Mouse (Mus musculus) heart, adult 2 months (tissue): ENCODE measurements around the gene Itpr2. TPM values are rescaled to one million over a fixed set of nuclear protein-coding genes. Genes with fewer than 3 reads are reported as not detected.

Experiments
- DNase-seq, 2 experiments: peaks; one replicate each; pipeline ENCODE4 v3.0.0; 2021
- H3K27ac ChIP-seq: fragments of 200-600 bp; 2 replicates; pipeline ENCODE4 v1.8.1; 2022
- H3K27me3 ChIP-seq: fragments of 200-500 bp; 2 replicates; pipeline ENCODE4 v1.6.1; 2012; ENCODE audit warnings: mild to moderate bottlenecking, low read length, inconsistent platforms, mixed read lengths; ENCODE audit not compliant: control insufficient read depth, insufficient read depth
- H3K36me3 ChIP-seq: fragments of 200-500 bp; 2 replicates; pipeline ENCODE4 v1.6.1; 2012; ENCODE audit warnings: low read length, inconsistent platforms; ENCODE audit not compliant: control insufficient read depth, insufficient read depth
- H3K4me1 ChIP-seq: fragments of 200-500 bp; 2 replicates; pipeline ENCODE4 v1.6.1; 2011; ENCODE audit warnings: low read length; ENCODE audit not compliant: control insufficient read depth, insufficient read depth
- H3K4me3 ChIP-seq: fragments of 200-600 bp; 2 replicates; pipeline ENCODE4 v1.8.1; 2022
- H3K79me2 ChIP-seq: fragments of 200-500 bp; replicated peaks from 2 replicates; pipeline ENCODE4 v1.6.1; 2012; ENCODE audit warnings: mild to moderate bottlenecking, inconsistent platforms, low read length, moderate library complexity, mixed read lengths; ENCODE audit not compliant: control insufficient read depth, insufficient read depth
- H3K9ac ChIP-seq: fragments of 200-500 bp; 2 replicates; pipeline ENCODE4 v1.6.1; 2012; ENCODE audit warnings: low read depth, mild to moderate bottlenecking, control low read depth, inconsistent platforms, low read length, mixed read lengths
- CTCF ChIP-seq: fragments of 200-600 bp; IDR thresholded peaks from 2 replicates; pipeline ENCODE4 v1.8.1; 2022; ENCODE audit warnings: antibody characterized with exemption, mild to moderate bottlenecking, moderate library complexity
- EP300 ChIP-seq: fragments of 200-500 bp; IDR thresholded peaks from 2 replicates; pipeline ENCODE4 v1.6.1; 2011; ENCODE audit warnings: low read depth, low read length, control low read depth; ENCODE audit not compliant: insufficient read depth
- POLR2A ChIP-seq: fragments of 200-500 bp; IDR thresholded peaks from 2 replicates; pipeline ENCODE4 v1.6.1; 2011; ENCODE audit warnings: mild to moderate bottlenecking, low read depth, low read length, control low read depth; ENCODE audit not compliant: insufficient read depth
- WGBS: fragments of 180-500 bp; shearing (Covaris S2); methylation state at CpG from one replicate; pipeline ENCODE4 v1.1.7; 2018; 5-methylcytosine and 5-hydroxymethylcytosine counted together
- intact Hi-C: fragments of 180-260 bp; cut with DNase I; formaldehyde crosslinking; loops from one replicate; pipeline ENCODE4 v1.15.1; 2025
- polyA plus RNA-seq: library from polyadenylated mRNA; depleted of rRNA; stranded (reverse); fragments of >200 nt; gene quantifications from 2 replicates; pipeline ENCODE4 v1.2.3, GENCODE M21; 2012
- total RNA-seq, 2 experiments: library from RNA; stranded (reverse); gene quantifications; 2 replicates each; pipeline ENCODE4 v1.2.3; 2021

Gene Itpr2
- total and polyA plus RNA-seq, 3 experiments = 6.6 to 23.7 (median 20.1) TPM

GRCm38 (mm10) chr6:146315153-146315552, 186.9 kb downstream of the Itpr2 start:
- WGBS = 92% methylated on average over 8 of the region's 8 CpGs
- Histone ChIP-seq H3K9ac (no peak overlapping the region), H3K79me2 (no peaks in the 10 kb centered on the region), H3K27ac (no peak overlapping the region), H3K27me3 (no peaks in the 10 kb centered on the region), H3K4me3 (no peak overlapping the region), H3K4me1 (no peaks in the 10 kb centered on the region), H3K36me3 (no peaks in the 10 kb centered on the region)
- TF ChIP-seq POLR2A (no peak), EP300 (no peak), CTCF (no peak)
- no peak for DNase-seq
- intact Hi-C loops = no loop called here

DNA sequence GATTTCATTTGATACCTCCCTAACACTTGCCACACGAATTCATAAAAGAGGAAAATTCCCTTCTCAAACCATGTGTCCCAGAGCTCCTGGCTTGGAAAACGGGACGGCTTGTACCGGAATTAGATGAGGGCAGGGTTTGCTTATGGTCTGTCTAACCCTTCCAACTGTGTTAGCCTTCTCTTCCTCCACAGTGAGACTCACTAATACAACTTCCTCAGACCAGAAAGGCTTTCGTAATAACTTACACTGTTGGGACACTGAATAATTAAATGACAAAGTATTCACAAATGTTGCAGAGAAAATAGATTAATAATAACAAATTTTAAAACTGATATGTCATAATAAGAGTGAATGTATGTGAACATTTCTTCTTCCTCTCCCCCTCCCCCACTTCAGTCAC, 187.7 kb downstream of the Itpr2 start:
- no peak for TF ChIP-seq CTCF
- TF ChIP-seq POLR2A = no peak
- TF ChIP-seq EP300 = no peak
- Histone ChIP-seq H3K79me2 (no peaks in the 10 kb centered on the region), H3K4me3 (no peak overlapping the region), H3K4me1 (no peaks in the 10 kb centered on the region), H3K9ac (no peak overlapping the region), H3K36me3 (no peaks in the 10 kb centered on the region), H3K27ac (no peak overlapping the region), H3K27me3 (no peaks in the 10 kb centered on the region)
- 91% methylated on average over 5 of the region's 5 CpGs for WGBS
- no peak for DNase-seq
- intact Hi-C loops = no loop called here

DNA sequence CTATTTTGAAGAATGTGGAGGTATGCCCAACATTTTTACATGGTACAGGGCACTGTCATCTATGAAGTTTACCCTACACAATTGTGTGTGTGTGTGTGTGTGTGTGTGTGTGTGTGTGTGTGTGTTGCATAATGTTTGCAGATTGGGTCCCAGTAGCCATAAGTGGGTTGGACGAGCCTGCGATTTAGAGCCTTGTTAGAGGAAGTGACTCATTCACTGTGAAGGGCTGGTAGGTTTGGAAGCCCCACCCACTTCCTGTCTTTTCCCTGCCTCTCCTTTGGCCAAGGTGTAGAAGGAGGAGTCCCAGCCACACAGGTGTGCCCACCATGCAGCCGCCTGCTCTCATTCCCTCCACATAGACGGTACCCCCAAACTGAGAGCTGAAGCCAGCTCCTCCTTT, 188.6 kb downstream of the Itpr2 start:
- H3K36me3 ChIP-seq = no peaks in the 10 kb centered on the region
- no peak for TF ChIP-seq POLR2A
- TF ChIP-seq CTCF = no peak
- TF ChIP-seq EP300 = no peak
- H3K4me1 ChIP-seq = no peaks in the 10 kb centered on the region
- no peaks in the 10 kb centered on the region for H3K79me2 ChIP-seq
- H3K27me3 ChIP-seq = no peaks in the 10 kb centered on the region
- WGBS = 60% methylated on average over 4 of the region's 4 CpGs
- no peak for DNase-seq
- no peak overlapping the region for H3K27ac ChIP-seq
- no peak overlapping the region for H3K4me3 ChIP-seq
- no peak overlapping the region for H3K9ac ChIP-seq
- intact Hi-C loops = no loop called here

DNA sequence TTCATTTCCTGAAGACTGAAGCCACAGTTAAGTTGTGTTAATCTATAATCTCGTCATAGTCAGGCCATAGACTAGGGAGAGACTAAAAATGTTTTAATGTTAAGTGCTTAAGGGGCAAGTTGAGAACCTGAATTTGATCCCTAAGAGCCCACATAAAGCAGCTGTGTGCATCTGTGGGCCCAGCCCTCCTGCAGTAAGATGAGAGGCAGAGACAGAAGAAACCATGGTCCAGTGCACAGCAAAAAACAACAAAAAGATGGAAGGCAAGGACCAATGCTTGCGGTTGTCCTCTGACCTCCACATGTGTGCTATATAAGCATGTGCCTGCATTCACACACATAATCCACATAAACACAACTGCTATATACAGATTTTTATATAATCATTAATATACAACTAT, 191.8 kb downstream of the Itpr2 start:
- H3K36me3 ChIP-seq = no peaks in the 10 kb centered on the region
- 84% methylated on average over 2 of the region's 2 CpGs for WGBS
- no peaks in the 10 kb centered on the region for H3K4me1 ChIP-seq
- H3K4me3 ChIP-seq = no peak overlapping the region
- no peak overlapping the region for H3K9ac ChIP-seq
- H3K27ac ChIP-seq = no peak overlapping the region
- no peaks in the 10 kb centered on the region for H3K79me2 ChIP-seq
- DNase-seq = no peak
- intact Hi-C loops = no loop called here
- TF ChIP-seq CTCF (no peak), EP300 (no peak), POLR2A (no peak)
- H3K27me3 ChIP-seq = no peaks in the 10 kb centered on the region

GRCm38 (mm10) chr6:146309335-146309734, 192.7 kb downstream of the Itpr2 start:
- intact Hi-C loops = no loop called here
- peaks cover 2% of the 10 kb centered on the region; the same call in 1 of the 2 replicates for H3K4me1 ChIP-seq
- H3K27ac ChIP-seq = no peak overlapping the region
- DNase-seq = no peak
- WGBS = 85% methylated on average over 1 of the region's 1 CpGs
- H3K36me3 ChIP-seq = no peaks in the 10 kb centered on the region
- TF ChIP-seq EP300 (no peak), POLR2A (no peak), CTCF (no peak)
- H3K4me3 ChIP-seq = no peak overlapping the region
- H3K79me2 ChIP-seq = no peaks in the 10 kb centered on the region
- no peaks in the 10 kb centered on the region for H3K27me3 ChIP-seq
- H3K9ac ChIP-seq = no peak overlapping the region

DNA sequence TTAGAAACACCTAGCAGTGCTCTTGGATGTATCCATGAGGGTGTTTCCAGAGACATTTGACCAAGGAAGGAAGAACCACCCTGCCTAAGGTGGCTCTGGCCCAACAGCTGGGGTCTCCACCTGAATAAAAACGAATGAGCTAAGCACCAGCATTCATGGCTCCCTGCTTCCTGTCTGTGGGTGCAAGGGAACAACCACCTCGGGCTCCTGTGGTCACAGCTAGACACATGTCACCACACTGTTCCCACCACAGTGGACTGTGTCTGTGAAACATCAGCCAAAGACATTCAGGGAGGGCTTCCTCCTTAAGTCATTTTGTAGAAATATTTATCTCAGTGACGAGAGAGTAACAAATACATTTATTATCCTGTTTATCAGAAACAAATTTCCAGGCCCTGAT, 196.0 kb downstream of the Itpr2 start:
- Histone ChIP-seq H3K27me3 (no peaks in the 10 kb centered on the region), H3K27ac (no peak overlapping the region), H3K79me2 (no peaks in the 10 kb centered on the region), H3K4me3 (no peak overlapping the region), H3K36me3 (no peaks in the 10 kb centered on the region), H3K4me1 (peaks cover 2% of the 10 kb centered on the region; the same call in 1 of the 2 replicates), H3K9ac (no peak overlapping the region)
- intact Hi-C loops = no loop called here
- no peak for DNase-seq
- WGBS = 60% methylated on average over 3 of the region's 3 CpGs
- no peak for TF ChIP-seq POLR2A
- no peak for TF ChIP-seq EP300
- TF ChIP-seq CTCF = no peak
